13 mouse cellular contexts compared by ENCODE assay signal in the genomic region with DNA sequence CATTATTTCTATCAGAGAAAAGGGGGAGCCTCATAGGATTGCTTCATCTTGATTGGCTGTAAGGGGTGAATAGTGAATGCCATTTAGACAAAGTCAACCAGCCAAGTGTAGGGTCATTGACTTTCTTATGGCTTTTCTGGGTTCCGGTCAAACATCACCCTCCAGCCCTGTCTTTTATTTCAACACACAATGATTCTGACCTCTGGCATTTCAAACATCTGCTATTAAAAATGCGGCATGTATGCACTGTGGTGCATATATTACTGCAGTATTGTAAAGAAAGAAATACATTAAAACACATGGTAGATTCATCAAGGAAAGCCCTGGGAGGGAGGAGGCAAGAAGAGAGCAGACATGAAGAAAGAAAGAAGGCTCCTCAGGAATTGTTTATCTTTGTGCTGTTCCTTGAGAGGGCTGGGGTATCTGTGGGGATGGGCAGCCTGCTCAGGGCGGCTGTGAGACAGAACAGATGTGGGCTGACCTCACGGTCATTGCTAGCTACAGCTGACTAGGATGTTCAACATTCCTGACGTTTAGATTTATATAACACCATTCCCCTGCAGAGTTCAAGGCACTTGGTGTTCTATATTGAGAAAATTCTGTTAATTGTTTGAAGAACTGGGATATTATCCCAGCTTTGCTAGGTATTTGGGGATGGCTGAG.
DNase-seq lines count a peak whose midpoint lies in the region; ATAC-seq and TF ChIP-seq lines count a peak whose summit lies in the region.
"Had no signal": no experiment of that assay in that cellular context is flagged by ENCODE, and none has a peak within 500 bp of the region (broad histone marks: within the 10 kb centered on the region; RNA-seq: fewer than 3 reads in every experiment).

No protein-coding gene starts in this region.

- H3K4me3 ChIP-seq in kidney, postnatal 0 days (replicated peaks; ENCODE audit: low read depth, low read length), result no peak overlapping the region
- no peak overlapping the region for H3K4me3 ChIP-seq in kidney, adult 2 months (ENCODE audit: insufficient read depth, low read depth, low read length)
- H3K4me3 ChIP-seq in intestine, embryonic 16.5 days (ENCODE audit: low read length), result no peak overlapping the region
- H3K4me3 ChIP-seq: heart, adult 2 months; hindbrain, embryonic 13.5 days had no signal

- H3K4me1 ChIP-seq in kidney, postnatal 0 days (replicated peaks; ENCODE audit: insufficient read depth, low read length), result no peaks in the 10 kb centered on the region
- no peaks in the 10 kb centered on the region for H3K4me1 ChIP-seq in kidney, adult 2 months (ENCODE audit: control insufficient read depth, insufficient read depth, low read length)
- H3K4me1 ChIP-seq in intestine, embryonic 16.5 days (ENCODE audit: control insufficient read depth, insufficient read depth, low read length), result no peaks in the 10 kb centered on the region
- H3K4me1 ChIP-seq: hindbrain, embryonic 13.5 days had no signal

- H3K36me3 ChIP-seq in kidney, postnatal 0 days (ENCODE audit: insufficient read depth, low read length), result no peaks in the 10 kb centered on the region
- H3K36me3 ChIP-seq in kidney, adult 2 months (ENCODE audit: control insufficient read depth, insufficient read depth, low read length), result no peaks in the 10 kb centered on the region
- no peaks in the 10 kb centered on the region for H3K36me3 ChIP-seq in intestine, embryonic 16.5 days (ENCODE audit: control insufficient read depth, insufficient read depth, low read length)
- H3K36me3 ChIP-seq: hindbrain, embryonic 13.5 days had no signal

- peak; percentile 60 for DNase-seq in kidney, postnatal 0 days (ENCODE audit: low spot score)
- DNase-seq in kidney, adult 2 months, result no peak
- DNase-seq in embryo, embryonic 11.5 days (ENCODE audit: low read depth, low spot score), result peak; percentile 36
- DNase-seq in lung, postnatal 4 days, result peak; percentile 56 to 87
- DNase-seq in cerebellum, adult 9-11 months, result no peak
- no peak for DNase-seq in Muller cell, postnatal 12 days (ENCODE audit: inconsistent ontology term)
- DNase-seq: adrenal gland, postnatal 14 days; heart, adult 2 months; thymus, postnatal 14 days had no signal

- H3K27me3 ChIP-seq in kidney, postnatal 0 days (ENCODE audit: insufficient read depth, low read length), result no peaks in the 10 kb centered on the region
- H3K27me3 ChIP-seq in kidney, adult 2 months (replicated peaks; ENCODE audit: control insufficient read depth, insufficient read depth, low read length), result no peaks in the 10 kb centered on the region
- H3K27me3 ChIP-seq in intestine, embryonic 16.5 days (replicated peaks; ENCODE audit: control insufficient read depth, insufficient read depth, low read length), result no peaks in the 10 kb centered on the region
- H3K27me3 ChIP-seq: hindbrain, embryonic 13.5 days; Patski had no signal

- H3K4me2 ChIP-seq in kidney, postnatal 0 days (ENCODE audit: low read length), result no peak overlapping the region
- no peak overlapping the region for H3K4me2 ChIP-seq in intestine, embryonic 16.5 days (ENCODE audit: low read depth, low read length)
- H3K4me2 ChIP-seq: hindbrain, embryonic 13.5 days had no signal

- no peak for ATAC-seq in kidney, postnatal 0 days (replicated peaks; ENCODE audit: low FRiP score, low read depth)
- ATAC-seq in intestine, embryonic 16.5 days, result peak; percentile 74
- ATAC-seq: CD4-positive, CD25-positive, alpha-beta regulatory T cell, adult 4 months; Patski had no signal

- no peak overlapping the region for H3K27ac ChIP-seq in kidney, postnatal 0 days
- no peak overlapping the region for H3K27ac ChIP-seq in kidney, adult 2 months (ENCODE audit: insufficient read depth, low read depth, low read length)
- no peak overlapping the region for H3K27ac ChIP-seq in intestine, embryonic 16.5 days (ENCODE audit: low read length)
- H3K27ac ChIP-seq: heart, adult 2 months; hindbrain, embryonic 13.5 days had no signal

- no peak for TF ChIP-seq POLR2A in kidney, adult 2 months (IDR thresholded peaks at IDR 0.05; ENCODE audit: low read depth, low read length)

- 15% methylated on average over 5 of the region's 5 CpGs for WGBS in kidney, postnatal 0 days
- 37% methylated on average over 5 of the region's 5 CpGs for WGBS in kidney, adult 2 months
- WGBS in intestine, embryonic 16.5 days, result 15% methylated on average over 5 of the region's 5 CpGs

- no peaks in the 10 kb centered on the region for H3K9me3 ChIP-seq in kidney, postnatal 0 days (replicated peaks; ENCODE audit: low read length)
- no peaks in the 10 kb centered on the region for H3K9me3 ChIP-seq in intestine, embryonic 16.5 days (ENCODE audit: control insufficient read depth, low read length)
- H3K9me3 ChIP-seq: hindbrain, embryonic 13.5 days had no signal

- H3K9ac ChIP-seq in kidney, postnatal 0 days (ENCODE audit: low read depth, low read length), result no peak overlapping the region
- no peak overlapping the region for H3K9ac ChIP-seq in intestine, embryonic 16.5 days (ENCODE audit: low read depth, low read length)
- H3K9ac ChIP-seq: hindbrain, embryonic 13.5 days had no signal

- no peak for TF ChIP-seq CTCF in kidney, postnatal 0 days (IDR thresholded peaks at IDR 0.05; ENCODE audit: low read depth)
- TF ChIP-seq CTCF in kidney, adult 2 months (conservative IDR thresholded peaks at IDR 0.05; ENCODE audit: insufficient read depth, insufficient read length, low read depth, low read length), result no peak

Comparison
In these comparisons a context has a peak if more than half of its experiments do, and no peak if none do; other contexts are left out.
1. DNase-seq: peak in kidney, postnatal 0 days (single experiment), embryo, embryonic 11.5 days (single experiment) and lung, postnatal 4 days (2 of 2); none in kidney, adult 2 months (single experiment), cerebellum, adult 9-11 months (single experiment) and Muller cell, postnatal 12 days (single experiment).